Mouse (Mus musculus) heart, embryonic 15.5 days (tissue): ENCODE measurements around the gene Rex1bd. TPM values are rescaled to one million over a fixed set of nuclear protein-coding genes. Genes with fewer than 3 reads are reported as not detected.

ENCODE experiments used
- ATAC-seq: fragments of 200-750 bp; cut with Nextera tagmentation; replicated peaks from 2 replicates; pipeline ENCODE4 v1.8.0; 2017; ENCODE audit warnings: low read depth, moderate TSS enrichment; ENCODE audit not compliant: insufficient number of reproducible peaks, insufficient read depth, low FRiP score
- H3K27ac ChIP-seq: fragments of 300-500 bp; sonication (generic); 2 replicates; pipeline ENCODE4 v1.5.1; 2015; ENCODE audit warnings: mild to moderate bottlenecking, inconsistent platforms
- H3K27me3 ChIP-seq: fragments of 300-500 bp; sonication (generic); 2 replicates; pipeline ENCODE4 v1.6.1; 2015; ENCODE audit warnings: inconsistent platforms
- H3K36me3 ChIP-seq: fragments of 300-500 bp; sonication (generic); 2 replicates; pipeline ENCODE4 v1.6.1; 2015; ENCODE audit warnings: mild to moderate bottlenecking, inconsistent platforms
- H3K4me1 ChIP-seq: fragments of 300-500 bp; sonication (generic); replicated peaks from 2 replicates; pipeline ENCODE4 v1.6.1; 2015; ENCODE audit warnings: inconsistent platforms
- H3K4me2 ChIP-seq: fragments of 300-500 bp; sonication (generic); 2 replicates; pipeline ENCODE4 v1.6.1; 2015; ENCODE audit warnings: inconsistent platforms, mild to moderate bottlenecking, moderate library complexity
- H3K4me3 ChIP-seq: fragments of 300-500 bp; sonication (generic); 2 replicates; pipeline ENCODE4 v1.5.1; 2015; ENCODE audit warnings: mild to moderate bottlenecking, inconsistent platforms
- H3K9ac ChIP-seq: fragments of 300-500 bp; sonication (generic); 2 replicates; pipeline ENCODE4 v1.6.1; 2015; ENCODE audit warnings: mild to moderate bottlenecking, inconsistent platforms
- H3K9me3 ChIP-seq: fragments of 300-500 bp; sonication (generic); replicated peaks from 2 replicates; pipeline ENCODE4 v1.6.1; 2016; ENCODE audit warnings: inconsistent platforms
- WGBS: fragments of 180-500 bp; shearing (Covaris S2); methylation state at CpG from one replicate; pipeline ENCODE4 v1.1.7; 2015; ENCODE audit warnings: mixed read lengths; 5-methylcytosine and 5-hydroxymethylcytosine counted together
- polyA plus RNA-seq: library from polyadenylated mRNA; unstranded; fragments of >200 nt; fragmentation: Nextera tagmentation; extraction: Ambion mirVana; gene quantifications from 2 replicates; pipeline ENCODE4 v1.2.1, GENCODE M21; 2015

Rex1bd gene
- polyA plus RNA-seq, 1 experiment from 2014 or later: 117 TPM

GRCm38 (mm10) chr8:70528182-70528797 is 21.7 kb upstream of the Rex1bd start:
- peaks cover 36% of the 10 kb centered on the region for H3K36me3 ChIP-seq
- no peak for ATAC-seq

GRCm38 (mm10) chr8:70527512-70528181 is 21.1 kb upstream of the Rex1bd start, which contains the start of the genes Fkbp8 and Kxd1:
TSS of gene Fkbp8 (plus strand) at chr8:70527724.
TSS of gene Kxd1 (minus strand) at chr8:70527956.
- Histone ChIP-seq H3K27ac (peak within 1 kb of the TSS; percentile 87), H3K9me3 (no peaks in the 10 kb centered on the region), H3K4me3 (peak within 1 kb of the TSS; percentile 82), H3K4me2 (peak within 1 kb of the TSS; percentile 76), H3K36me3 (peaks cover 29% of the 10 kb centered on the region), H3K9ac (peak within 1 kb of the TSS; percentile 94), H3K27me3 (no peaks in the 10 kb centered on the region), H3K4me1 (peaks cover 21% of the 10 kb centered on the region)
- ATAC-seq: peak; percentile 92
- under 1% methylated on average over 46 of the region's 61 CpGs for WGBS

More at GRCm38 (mm10) chr8:70528182-70528797, 21.7 kb upstream of the Rex1bd start:
- Histone ChIP-seq H3K27ac (peak overlapping the region; percentile 87), H3K9ac (peak overlapping the region; percentile 94), H3K4me3 (peak overlapping the region; percentile 82), H3K4me2 (peak overlapping the region; percentile 76), H3K9me3 (no peaks in the 10 kb centered on the region), H3K27me3 (no peaks in the 10 kb centered on the region), H3K4me1 (peaks cover 19% of the 10 kb centered on the region)
- WGBS: 20% methylated on average over 13 of the region's 13 CpGs

GRCm38 (mm10) chr8:70527111-70527511 is 20.6 kb upstream of the Rex1bd start:
- Histone ChIP-seq H3K4me1 (peaks cover 24% of the 10 kb centered on the region), H3K4me2 (peak overlapping the region; percentile 76), H3K9me3 (no peaks in the 10 kb centered on the region), H3K27ac (peak overlapping the region; percentile 87), H3K9ac (peak overlapping the region; percentile 94), H3K4me3 (peak overlapping the region; percentile 82), H3K36me3 (peaks cover 24% of the 10 kb centered on the region), H3K27me3 (no peaks in the 10 kb centered on the region)
- ATAC-seq: no peak
- 1% methylated on average over 8 of the region's 8 CpGs for WGBS

GRCm38 (mm10) chr8:70522592-70523403 is 16.2 kb upstream of the Rex1bd start:
- peak overlapping the region; percentile 64 for H3K4me2 ChIP-seq

GRCm38 (mm10) chr8:70519606-70520005 is 13.1 kb upstream of the Rex1bd start:
- no peak for ATAC-seq
- Histone ChIP-seq H3K4me3 (no peak overlapping the region), H3K36me3 (peaks cover 23% of the 10 kb centered on the region)

More at GRCm38 (mm10) chr8:70522592-70523403, 16.2 kb upstream of the Rex1bd start:
- no peaks in the 10 kb centered on the region for H3K9me3 ChIP-seq
- peak overlapping the region; percentile 85 for H3K27ac ChIP-seq
- H3K4me3 ChIP-seq: peak overlapping the region; percentile 76
- peak; percentile 82 for ATAC-seq
- H3K36me3 ChIP-seq: peaks cover 14% of the 10 kb centered on the region; the same call in 1 of the 2 replicates
- under 1% methylated on average over 51 of the region's 51 CpGs for WGBS
- H3K27me3 ChIP-seq: no peaks in the 10 kb centered on the region
- H3K4me1 ChIP-seq: peaks cover 16% of the 10 kb centered on the region
- peak overlapping the region; percentile 75 for H3K9ac ChIP-seq

GRCm38 (mm10) chr8:70519043-70519442 is 12.5 kb upstream of the Rex1bd start:
- ATAC-seq: no peak
- H3K27ac ChIP-seq: no peak overlapping the region
- H3K4me3 ChIP-seq: no peak overlapping the region
- H3K4me1 ChIP-seq: peaks cover 15% of the 10 kb centered on the region
- H3K36me3 ChIP-seq: peaks cover 28% of the 10 kb centered on the region
- no peaks in the 10 kb centered on the region for H3K27me3 ChIP-seq
- WGBS: 88% methylated on average over 6 of the region's 6 CpGs
- H3K9me3 ChIP-seq: no peaks in the 10 kb centered on the region
- H3K9ac ChIP-seq: no peak overlapping the region
- no peak overlapping the region for H3K4me2 ChIP-seq

More at GRCm38 (mm10) chr8:70519606-70520005, 13.1 kb upstream of the Rex1bd start:
- peaks cover 13% of the 10 kb centered on the region for H3K4me1 ChIP-seq
- no peaks in the 10 kb centered on the region for H3K27me3 ChIP-seq
- no peak overlapping the region for H3K27ac ChIP-seq
- no peak overlapping the region for H3K9ac ChIP-seq
- no peaks in the 10 kb centered on the region for H3K9me3 ChIP-seq
- no peak overlapping the region for H3K4me2 ChIP-seq
- 52% methylated on average over 2 of the region's 2 CpGs for WGBS

- H3K4me1 ChIP-seq: peaks cover 18% of the 10 kb centered on the region
- WGBS: 74% methylated on average over 10 of the region's 10 CpGs
- H3K9me3 ChIP-seq: no peaks in the 10 kb centered on the region
- no peak for ATAC-seq
- no peak overlapping the region for H3K4me2 ChIP-seq
- H3K9ac ChIP-seq: no peak overlapping the region
- H3K27ac ChIP-seq: no peak overlapping the region
- H3K27me3 ChIP-seq: no peaks in the 10 kb centered on the region
- H3K4me3 ChIP-seq: no peak overlapping the region
- H3K36me3 ChIP-seq: peaks cover 30% of the 10 kb centered on the region
Observed at GRCm38 (mm10) chr8:70517940-70518643, 11.5 kb upstream of the Rex1bd start.

GRCm38 (mm10) chr8:70513441-70513840 is 6.9 kb upstream of the Rex1bd start:
- no peaks in the 10 kb centered on the region for H3K9me3 ChIP-seq
- no peak overlapping the region for H3K27ac ChIP-seq
- H3K4me3 ChIP-seq: no peak overlapping the region
- H3K36me3 ChIP-seq: peaks cover 25% of the 10 kb centered on the region
- H3K4me2 ChIP-seq: no peak overlapping the region
- 34% methylated on average over 2 of the region's 2 CpGs for WGBS
- ATAC-seq: no peak
- no peak overlapping the region for H3K9ac ChIP-seq
- peaks cover 36% of the 10 kb centered on the region for H3K4me1 ChIP-seq
- H3K27me3 ChIP-seq: no peaks in the 10 kb centered on the region

GRCm38 (mm10) chr8:70512253-70512903 is 5.8 kb upstream of the Rex1bd start:
- Histone ChIP-seq H3K9ac (no peak overlapping the region), H3K4me2 (no peak overlapping the region)
- no peak for ATAC-seq

GRCm38 (mm10) chr8:70511770-70512169 is 5.2 kb upstream of the Rex1bd start:
- H3K9ac ChIP-seq: no peak overlapping the region
- no peak for ATAC-seq
- peaks cover 29% of the 10 kb centered on the region for H3K36me3 ChIP-seq
- peak overlapping the region; percentile 91; the same call in 1 of the 2 replicates for H3K4me2 ChIP-seq
- WGBS: 90% methylated on average over 2 of the region's 2 CpGs
- H3K27ac ChIP-seq: 0 out of 2 replicates have a peak overlapping the region, but pooled peaks have one; percentile 6
- no peaks in the 10 kb centered on the region for H3K27me3 ChIP-seq
- no peak overlapping the region for H3K4me3 ChIP-seq
- H3K4me1 ChIP-seq: peaks cover 37% of the 10 kb centered on the region
- no peaks in the 10 kb centered on the region for H3K9me3 ChIP-seq

More at GRCm38 (mm10) chr8:70512253-70512903, 5.8 kb upstream of the Rex1bd start:
- Histone ChIP-seq H3K36me3 (peaks cover 29% of the 10 kb centered on the region), H3K27ac (0 out of 2 replicates have a peak overlapping the region, but pooled peaks have one; percentile 6), H3K27me3 (no peaks in the 10 kb centered on the region), H3K4me3 (no peak overlapping the region), H3K9me3 (no peaks in the 10 kb centered on the region), H3K4me1 (peaks cover 37% of the 10 kb centered on the region)
- 88% methylated on average over 11 of the region's 11 CpGs for WGBS
